ENCODE assay signal across 8 mouse cellular contexts in the genomic region with DNA sequence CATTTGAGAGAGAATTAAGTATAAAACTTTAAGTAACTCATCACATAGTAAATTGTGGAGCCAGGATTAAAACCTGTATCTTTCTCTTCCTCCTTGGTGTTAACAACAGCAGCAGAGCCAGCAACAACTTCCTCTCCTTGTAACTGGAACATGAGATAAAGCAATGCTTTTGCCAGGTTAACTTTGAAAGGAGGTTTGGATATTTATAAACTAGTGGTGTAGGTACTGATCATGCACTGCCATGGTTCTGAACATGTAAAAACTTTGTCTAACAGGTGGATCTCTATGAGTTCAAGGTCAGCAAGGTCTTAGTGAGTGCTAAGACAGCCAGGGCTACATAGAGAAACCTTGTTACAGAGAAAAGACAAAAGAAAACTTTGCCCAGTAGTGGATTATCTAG. TPM values are rescaled to one million over a fixed set of nuclear protein-coding genes. Genes with fewer than 3 reads are reported as not detected.
DNase-seq lines count a peak whose midpoint lies in the region; ATAC-seq and TF ChIP-seq lines count a peak whose summit lies in the region.

No protein-coding gene starts in this region.

- peak overlapping the region; percentile 28 for H3K4me3 ChIP-seq in heart, postnatal 0 days (ENCODE audit: low read depth, low read length)
- no peak overlapping the region for H3K4me3 ChIP-seq in liver, embryonic 15.5 days (replicated peaks)

- H3K4me1 ChIP-seq in heart, postnatal 0 days (ENCODE audit: control insufficient read depth, insufficient read depth), result peaks cover 19% of the 10 kb centered on the region
- H3K4me1 ChIP-seq in liver, embryonic 15.5 days (replicated peaks), result peaks cover 25% of the 10 kb centered on the region

- H3K27me3 ChIP-seq in heart, postnatal 0 days (ENCODE audit: control insufficient read depth, insufficient read depth, low read length), result no peaks in the 10 kb centered on the region
- H3K27me3 ChIP-seq in liver, embryonic 15.5 days, result peaks cover 13% of the 10 kb centered on the region

- TF ChIP-seq CTCF in heart, postnatal 0 days (IDR thresholded peaks at IDR 0.05; ENCODE audit: low read depth), result no peak

- 0 out of 2 replicates have a peak, but pooled peaks have one; percentile 11 for ATAC-seq in common myeloid progenitor, adult 5-6 weeks (replicated peaks; ENCODE audit: low read depth, poor library complexity, severe bottlenecking)
- no peak for ATAC-seq in heart, postnatal 0 days (ENCODE audit: insufficient read depth, low read depth)
- ATAC-seq in liver, embryonic 15.5 days (ENCODE audit: insufficient read depth), result no peak

- H3K9me3 ChIP-seq in heart, postnatal 0 days (replicated peaks; ENCODE audit: control insufficient read depth, low read length), result no peaks in the 10 kb centered on the region
- no peaks in the 10 kb centered on the region for H3K9me3 ChIP-seq in liver, embryonic 15.5 days (replicated peaks)

- no peak for TF ChIP-seq EP300 in heart, postnatal 0 days (IDR thresholded peaks at IDR 0.05; ENCODE audit: low read depth)

- H3K27ac ChIP-seq in heart, postnatal 0 days (ENCODE audit: low read depth), result peak overlapping the region; percentile 44
- no peak overlapping the region for H3K27ac ChIP-seq in liver, embryonic 15.5 days (replicated peaks)

- intact Hi-C loops in left cerebral cortex, postnatal 25 days (cut with DNase I), result loop anchor here (10.0 kb wide), 1 partner anchor 108 kb away; no protein-coding TSS in a partner anchor

- H3K4me2 ChIP-seq in heart, postnatal 0 days (ENCODE audit: low read depth, low read length), result peak overlapping the region; percentile 57
- H3K4me2 ChIP-seq in liver, embryonic 15.5 days, result peak overlapping the region; percentile 29; the same call in 1 of the 2 replicates

- peak; percentile 51 for DNase-seq in A20 (ENCODE audit: low read depth, low spot score)
- peak; percentile 55 for DNase-seq in heart, postnatal 0 days (ENCODE audit: low spot score)
- no peak for DNase-seq in left cerebral cortex, postnatal 25 days (ENCODE audit: low spot score in 2 of 2)
- no peak for DNase-seq in right cerebral cortex, postnatal 10 days (ENCODE audit: low spot score in 2 of 2)
- DNase-seq in spleen, postnatal 4 days (ENCODE audit: low spot score in 2 of 2), result no peak
- no peak for DNase-seq in yolk sac, embryonic 10.5 days (ENCODE audit: low spot score)

- H3K36me3 ChIP-seq in heart, postnatal 0 days (replicated peaks; ENCODE audit: control insufficient read depth, insufficient read depth, low read length), result no peaks in the 10 kb centered on the region
- H3K36me3 ChIP-seq in liver, embryonic 15.5 days (replicated peaks), result no peaks in the 10 kb centered on the region

- H3K9ac ChIP-seq in heart, postnatal 0 days (replicated peaks; ENCODE audit: low read depth, low read length), result no peak overlapping the region
- H3K9ac ChIP-seq in liver, embryonic 15.5 days, result no peak overlapping the region

RNA-seq across cellular contexts. Expression of a gene that starts 3.4 kb away (rescaled TPM):
- total RNA-seq in common myeloid progenitor, adult 5-6 weeks (2017), result 15.8 and 19.0 TPM in 2 replicates
- 30.5 and 38.5 TPM in 2 replicates for total RNA-seq in heart, postnatal 0 days (2014; rRNA removed; ENCODE audit: low replicate concordance)
- polyA plus RNA-seq in heart, postnatal 0 days (2015; fragmentation: Nextera tagmentation; extraction: Ambion mirVana), result 5.3 and 6.1 TPM in 2 replicates
- polyA plus RNA-seq in liver, embryonic 15.5 days (2015; fragmentation: Nextera tagmentation; extraction: Ambion mirVana), result 0.88 and 0.90 TPM in 2 replicates
- 100 to 1,000 TPM in 1 of 2 experiments, 10 to 100 TPM in 1; 96.2 to 101 TPM for total RNA-seq in left cerebral cortex, postnatal 25 days (2021)

Comparison
In these comparisons a context has a peak if more than half of its experiments do, and no peak if none do; other contexts are left out.
1. DNase-seq: peak in A20 (single experiment) and heart, postnatal 0 days (single experiment); none in left cerebral cortex, postnatal 25 days (0 of 2), right cerebral cortex, postnatal 10 days (0 of 2), spleen, postnatal 4 days (0 of 2) and yolk sac, embryonic 10.5 days (single experiment).